Comparison of ENCODE assay signal across 23 mouse cellular contexts in genomic region chr9:101101547-101101946, GRCm38 (mm10). TPM values are rescaled to one million over a fixed set of nuclear protein-coding genes. Genes with fewer than 3 reads are reported as not detected.
DNase-seq lines count a peak whose midpoint lies in the region; ATAC-seq and TF ChIP-seq lines count a peak whose summit lies in the region.
"Had no signal": no experiment of that assay in that cellular context is flagged by ENCODE, and none has a peak within 500 bp of the region (broad histone marks: within the 10 kb centered on the region; RNA-seq: fewer than 3 reads in every experiment).

No protein-coding gene starts in this region.

- WGBS in hindbrain, embryonic 13.5 days = 93% methylated on average over 8 of the region's 8 CpGs
- 95% methylated on average over 8 of the region's 8 CpGs for WGBS in hindbrain, embryonic 12.5 days
- 90% methylated on average over 8 of the region's 8 CpGs for WGBS in intestine, embryonic 15.5 days
- 41% methylated on average over 8 of the region's 8 CpGs for WGBS in small intestine, adult 2 months
- WGBS in forebrain, embryonic 12.5 days = 96% methylated on average over 8 of the region's 8 CpGs

- peaks cover 4% of the 10 kb centered on the region; the same call in 1 of the 2 replicates for H3K9me3 ChIP-seq in hindbrain, embryonic 13.5 days
- H3K9me3 ChIP-seq in hindbrain, embryonic 12.5 days (replicated peaks) = peaks cover 4% of the 10 kb centered on the region; the same call in 1 of the 2 replicates
- H3K9me3 ChIP-seq in CH12.LX (replicated peaks; ENCODE audit: low read length) = peaks cover 3% of the 10 kb centered on the region
- H3K9me3 ChIP-seq in intestine, embryonic 15.5 days = no peaks in the 10 kb centered on the region
- H3K9me3 ChIP-seq in forebrain, embryonic 12.5 days = peaks cover 5% of the 10 kb centered on the region; the same call in 1 of the 2 replicates
- H3K9me3 ChIP-seq: embryonic facial prominence, embryonic 12.5 days; embryonic facial prominence, embryonic 15.5 days; forebrain, embryonic 15.5 days; heart, embryonic 10.5 days had no signal

- in situ Hi-C loops in CH12.LX (cut with MboI; ENCODE audit: low pct_ligation_motif_present, low pct_unique_long_range_greater_than_20kb, low sequenced_read_pairs) = no loop called here

- TF ChIP-seq RAD21 in CH12.LX (IDR thresholded peaks at IDR 0.05; ENCODE audit: low read depth, low read length) = no peak

- H3K27me3 ChIP-seq in hindbrain, embryonic 13.5 days = no peaks in the 10 kb centered on the region
- no peaks in the 10 kb centered on the region for H3K27me3 ChIP-seq in hindbrain, embryonic 12.5 days
- no peaks in the 10 kb centered on the region for H3K27me3 ChIP-seq in CH12.LX (replicated peaks)
- no peaks in the 10 kb centered on the region for H3K27me3 ChIP-seq in intestine, embryonic 15.5 days (replicated peaks)
- H3K27me3 ChIP-seq in small intestine, adult 2 months (ENCODE audit: control insufficient read depth, insufficient read depth, low read length) = no peaks in the 10 kb centered on the region
- H3K27me3 ChIP-seq in forebrain, embryonic 12.5 days = no peaks in the 10 kb centered on the region
- H3K27me3 ChIP-seq: embryonic facial prominence, embryonic 12.5 days; embryonic facial prominence, embryonic 15.5 days; forebrain, embryonic 15.5 days; heart, embryonic 13.5 days; Patski had no signal

- H3K27ac ChIP-seq in hindbrain, embryonic 13.5 days = 0 out of 2 replicates have a peak overlapping the region, but pooled peaks have one; percentile 12
- no peak overlapping the region for H3K27ac ChIP-seq in hindbrain, embryonic 12.5 days
- H3K27ac ChIP-seq in CH12.LX (ENCODE audit: insufficient read depth, low read depth) = no peak overlapping the region
- no peak overlapping the region for H3K27ac ChIP-seq in intestine, embryonic 15.5 days
- peak overlapping the region; percentile 75 for H3K27ac ChIP-seq in small intestine, adult 2 months (ENCODE audit: insufficient read depth, low read depth, low read length)
- H3K27ac ChIP-seq in forebrain, embryonic 12.5 days = no peak overlapping the region
- H3K27ac ChIP-seq: embryonic facial prominence, embryonic 12.5 days; embryonic facial prominence, embryonic 15.5 days; forebrain, embryonic 15.5 days; heart, adult 2 months; heart, embryonic 10.5 days; heart, embryonic 13.5 days had no signal

- no peak for TF ChIP-seq POLR2A in CH12.LX (IDR thresholded peaks at IDR 0.05; ENCODE audit: low read depth, low read length)
- no peak for TF ChIP-seq POLR2A in small intestine, adult 2 months (IDR thresholded peaks at IDR 0.05; ENCODE audit: low read depth, low read length)

- no peak overlapping the region for H3K4me2 ChIP-seq in hindbrain, embryonic 13.5 days
- H3K4me2 ChIP-seq in hindbrain, embryonic 12.5 days (replicated peaks) = no peak overlapping the region
- H3K4me2 ChIP-seq in CH12.LX (ENCODE audit: insufficient read depth, low read depth, poor library complexity, severe bottlenecking) = no peak overlapping the region
- H3K4me2 ChIP-seq in intestine, embryonic 15.5 days (replicated peaks) = no peak overlapping the region
- H3K4me2 ChIP-seq in forebrain, embryonic 12.5 days = no peak overlapping the region
- H3K4me2 ChIP-seq: embryonic facial prominence, embryonic 12.5 days; embryonic facial prominence, embryonic 15.5 days; forebrain, embryonic 15.5 days; heart, embryonic 13.5 days had no signal

- no peak overlapping the region for H3K9ac ChIP-seq in hindbrain, embryonic 13.5 days
- no peak overlapping the region for H3K9ac ChIP-seq in hindbrain, embryonic 12.5 days
- no peak overlapping the region for H3K9ac ChIP-seq in CH12.LX (ENCODE audit: insufficient read depth, low read depth)
- no peak overlapping the region for H3K9ac ChIP-seq in intestine, embryonic 15.5 days
- no peak overlapping the region for H3K9ac ChIP-seq in forebrain, embryonic 12.5 days
- H3K9ac ChIP-seq: embryonic facial prominence, embryonic 12.5 days; embryonic facial prominence, embryonic 15.5 days; forebrain, embryonic 15.5 days; heart, embryonic 13.5 days had no signal

- no peak for ATAC-seq in hindbrain, embryonic 13.5 days (ENCODE audit: low FRiP score)
- ATAC-seq in hindbrain, embryonic 12.5 days (ENCODE audit: low FRiP score) = no peak
- peak; percentile 10; the same call in 1 of the 2 replicates for ATAC-seq in intestine, embryonic 15.5 days
- ATAC-seq in forebrain, embryonic 12.5 days (ENCODE audit: low FRiP score) = no peak
- ATAC-seq: forebrain, embryonic 15.5 days; hindbrain, embryonic 16.5 days; Patski had no signal

- no peak for TF ChIP-seq CTCF in CH12.LX (conservative IDR thresholded peaks at IDR 0.05 in 1 of 2, IDR thresholded peaks at IDR 0.05 in 1 of 2; ENCODE audit: low read depth in 2 of 2, low read length in 2 of 2)
- no peak for TF ChIP-seq CTCF in small intestine, adult 2 months (IDR thresholded peaks at IDR 0.05; ENCODE audit: extremely low read depth, insufficient read length, insufficient replicate concordance, low read depth, low read length)

- no peak for TF ChIP-seq EP300 in CH12.LX (IDR thresholded peaks at IDR 0.05; ENCODE audit: low read length)

- dilution Hi-C loops in CH12.LX (cut with MboI; ENCODE audit: extremely low pct_ligation_motif_present, extremely low pct_unique_long_range_greater_than_20kb, low sequenced_read_pairs) = no loop called here

- H3K79me2 ChIP-seq in CH12.LX (replicated peaks; ENCODE audit: control insufficient read depth, extremely low read depth, insufficient read depth, poor library complexity, severe bottlenecking) = peaks cover 49% of the 10 kb centered on the region

- H3K4me3 ChIP-seq in hindbrain, embryonic 13.5 days = no peak overlapping the region
- H3K4me3 ChIP-seq in hindbrain, embryonic 12.5 days = no peak overlapping the region
- no peak overlapping the region for H3K4me3 ChIP-seq in CH12.LX (replicated peaks in 1 of 3; ENCODE audit: low read depth in 2 of 3, low read length in 2 of 3, poor library complexity in 1 of 3)
- H3K4me3 ChIP-seq in intestine, embryonic 15.5 days (replicated peaks) = no peak overlapping the region
- H3K4me3 ChIP-seq in small intestine, adult 2 months (ENCODE audit: low read depth, low read length) = no peak overlapping the region
- H3K4me3 ChIP-seq in forebrain, embryonic 12.5 days (replicated peaks) = no peak overlapping the region
- H3K4me3 ChIP-seq: embryonic facial prominence, embryonic 12.5 days; embryonic facial prominence, embryonic 15.5 days; forebrain, embryonic 15.5 days; heart, adult 2 months; heart, embryonic 10.5 days; heart, embryonic 13.5 days had no signal

- no peak for DNase-seq in CH12.LX (ENCODE audit: extremely low read depth)
- no peak for DNase-seq in kidney, adult 8-10 months
- DNase-seq: adrenal gland, adult 2 months; adrenal gland, postnatal 14 days; cerebellum, adult 11 months; cerebellum, adult 2 months; cerebellum, adult 9-11 months; gastrocnemius, postnatal 25 days; heart, adult 2 months; heart, postnatal 14 days; heart, postnatal 4 days had no signal

- peaks cover 3% of the 10 kb centered on the region; the same call in 1 of the 2 replicates for H3K4me1 ChIP-seq in hindbrain, embryonic 13.5 days (replicated peaks)
- no peaks in the 10 kb centered on the region for H3K4me1 ChIP-seq in hindbrain, embryonic 12.5 days
- H3K4me1 ChIP-seq in CH12.LX (ENCODE audit: control insufficient read depth in 1 of 2, insufficient read depth in 2 of 2) = peaks cover 3 to 7% of the 10 kb centered on the region in 2 experiments
- H3K4me1 ChIP-seq in intestine, embryonic 15.5 days (replicated peaks) = 0 out of 2 replicates have a peak, but pooled peaks cover 5% of the 10 kb centered on the region
- peaks cover 15% of the 10 kb centered on the region; the same call in 1 of the 2 replicates for H3K4me1 ChIP-seq in small intestine, adult 2 months (ENCODE audit: control insufficient read depth, insufficient read depth, insufficient read length, low read length)
- H3K4me1 ChIP-seq in forebrain, embryonic 12.5 days = no peaks in the 10 kb centered on the region
- H3K4me1 ChIP-seq: embryonic facial prominence, embryonic 12.5 days; embryonic facial prominence, embryonic 15.5 days; forebrain, embryonic 15.5 days had no signal

- H3K36me3 ChIP-seq in hindbrain, embryonic 13.5 days = peaks cover 30% of the 10 kb centered on the region
- H3K36me3 ChIP-seq in hindbrain, embryonic 12.5 days = peaks cover 27% of the 10 kb centered on the region
- peaks cover 28 to 53% of the 10 kb centered on the region in 2 experiments for H3K36me3 ChIP-seq in CH12.LX (replicated peaks in 1 of 2; ENCODE audit: control insufficient read depth in 1 of 2, insufficient read depth in 1 of 2, low read length in 1 of 2)
- H3K36me3 ChIP-seq in intestine, embryonic 15.5 days = peaks cover 16% of the 10 kb centered on the region
- peaks cover 20% of the 10 kb centered on the region for H3K36me3 ChIP-seq in small intestine, adult 2 months (ENCODE audit: control insufficient read depth, insufficient read depth, low read length)
- H3K36me3 ChIP-seq in forebrain, embryonic 12.5 days (replicated peaks) = peaks cover 30% of the 10 kb centered on the region

TF ChIP-seq in CH12.LX, 34 proteins besides CTCF, POLR2A, EP300 and RAD21:
- TF ChIP-seq MYC (IDR thresholded peaks at IDR 0.05; ENCODE audit: low read depth, low read length) = no peak
- TF ChIP-seq MAFK (IDR thresholded peaks at IDR 0.05; ENCODE audit: insufficient replicate concordance, low read length) = peak; percentile 59

RNA-seq across cellular contexts. Expression of gene Msl2, which starts 27.6 kb away (rescaled TPM):
- polyA plus RNA-seq in hindbrain, embryonic 13.5 days (2015; fragmentation: Nextera tagmentation; extraction: Ambion mirVana) = 5.4 and 6.6 TPM in 2 replicates
- 9.6 and 11.7 TPM in 2 replicates for polyA plus RNA-seq in hindbrain, embryonic 12.5 days (2016; fragmentation: Nextera tagmentation; extraction: Ambion mirVana)
- total RNA-seq in CH12.LX (2012; rRNA removed) (15.5 and 18.6 TPM in 2 replicates), CH12.LX (2014; rRNA removed) (18.7 and 19.7 TPM in 2 replicates)
- polyA plus RNA-seq in CH12.LX (2012; ENCODE audit: insufficient read length, low read depth) = 26.1 and 30.8 TPM in 2 replicates
- 4.7 and 5.1 TPM in 2 replicates for polyA plus RNA-seq in intestine, embryonic 15.5 days (2015; fragmentation: Nextera tagmentation; extraction: Ambion mirVana)
- 14.2 and 24.4 TPM in 2 replicates for polyA plus RNA-seq in small intestine, adult 2 months (2012; rRNA removed)
- polyA plus RNA-seq in forebrain, embryonic 12.5 days (2016; fragmentation: Nextera tagmentation; extraction: Ambion mirVana) = 7.6 and 8.0 TPM in 2 replicates

Comparison
In these comparisons a context has a peak if more than half of its experiments do, and no peak if none do; other contexts are left out.
1. H3K27ac ChIP-seq: peak in hindbrain, embryonic 13.5 days (single experiment) and small intestine, adult 2 months (single experiment); none in hindbrain, embryonic 12.5 days (single experiment), CH12.LX (single experiment), intestine, embryonic 15.5 days (single experiment) and forebrain, embryonic 12.5 days (single experiment).